Mouse (Mus musculus) kidney, postnatal 36 days (tissue): ENCODE measurements around the gene Smyd5.
"Not testable (repeated sequence)": the region's sequence is repeated elsewhere in the genome, so short reads cannot be mapped to it uniquely, and the experiment has no call there.

Experiments used
- DNase-seq, 2 experiments: peaks; one replicate each; pipeline ENCODE4 v3.0.0; 2021 to 2022; ENCODE audit warnings: mixed read lengths in 2 of 2

Gene Smyd5

GRCm38 (mm10) chr6:85450140-85450539 is 18.4 kb downstream of the Smyd5 start:
- DNase-seq: not testable (repeated sequence)

GRCm38 (mm10) chr6:85450697-85451663 is 19.2 kb downstream of the Smyd5 start, which contains the start of gene Cct7:
Gene Cct7, plus strand, starts transcription at chr6:85451514.
- peak; percentile 99 to 100 for DNase-seq

- peak; percentile 98 to 99 for DNase-seq
These were observed 20.0 kb downstream of the Smyd5 start, which contains the start of gene Pradc1 for GRCm38 (mm10) chr6:85451664-85452410. Gene Pradc1, minus strand, starts transcription at chr6:85451970.

GRCm38 (mm10) chr6:85452411-85452665 is 20.5 kb downstream of the Smyd5 start:
- no peak for DNase-seq

GRCm38 (mm10) chr6:85452816-85453215 is 21.0 kb downstream of the Smyd5 start:
- DNase-seq: no peak

GRCm38 (mm10) chr6:85459621-85460020 is 27.8 kb downstream of the Smyd5 start:
- DNase-seq: no peak

GRCm38 (mm10) chr6:85465381-85465780 is 33.6 kb downstream of the Smyd5 start:
- DNase-seq: no peak

GRCm38 (mm10) chr6:85469660-85470430 is 38.1 kb downstream of the Smyd5 start:
- DNase-seq: no peak

- no peak for DNase-seq
These were observed 40.2 kb downstream of the Smyd5 start for GRCm38 (mm10) chr6:85471962-85472361.

- no peak for DNase-seq
These were observed 40.8 kb downstream of the Smyd5 start for GRCm38 (mm10) chr6:85472542-85472941.

- DNase-seq: no peak
These were observed 43.8 kb downstream of the Smyd5 start for GRCm38 (mm10) chr6:85475581-85475980.

GRCm38 (mm10) chr6:85477366-85477917 is 45.7 kb downstream of the Smyd5 start:
- peak in 1 of 2 experiments; percentile 49 for DNase-seq

- DNase-seq: no peak
These were observed 46.6 kb downstream of the Smyd5 start for GRCm38 (mm10) chr6:85478416-85478815.

GRCm38 (mm10) chr6:85479979-85480378 is 48.2 kb downstream of the Smyd5 start:
- no peak for DNase-seq

GRCm38 (mm10) chr6:85480685-85481084 is 48.9 kb downstream of the Smyd5 start:
- peak in 1 of 2 experiments; percentile 40 for DNase-seq

GRCm38 (mm10) chr6:85483843-85484721 is 52.3 kb downstream of the Smyd5 start:
- DNase-seq: no peak

- DNase-seq: no peak
These were observed 53.9 kb downstream of the Smyd5 start for GRCm38 (mm10) chr6:85485738-85486137.

- no peak for DNase-seq
These were observed 56.7 kb downstream of the Smyd5 start for GRCm38 (mm10) chr6:85488510-85488909.

GRCm38 (mm10) chr6:85489717-85490116 is 57.9 kb downstream of the Smyd5 start:
- DNase-seq: no peak

- no peak for DNase-seq
These were observed 58.5 kb downstream of the Smyd5 start for GRCm38 (mm10) chr6:85490252-85490651.

GRCm38 (mm10) chr6:85491606-85492005 is 59.8 kb downstream of the Smyd5 start:
- DNase-seq: no peak
